Mouse (Mus musculus) erythroblast, embryonic 14.5 days (primary cell): ENCODE results near the gene Gm9844.

Experiments used
- GATA1 ChIP-seq: IDR thresholded peaks from 2 replicates; pipeline ENCODE4 v1.6.1; 2012; ENCODE audit warnings: low read length, inconsistent platforms, mixed read lengths
- TAL1 ChIP-seq: IDR thresholded peaks from 3 replicates; pipeline ENCODE4 v1.6.1; 2012; ENCODE audit warnings: low read length, inconsistent platforms, mixed read lengths

GRCm38 (mm10) chr7:24891241-24892124 lies 29.5 kb downstream of the Gm9844 start:
- TF ChIP-seq TAL1: no peak
- TF ChIP-seq GATA1: no peak
